Mouse (Mus musculus): ENCODE measurements at regions not wholly inside any gene's neighbourhood (a gene's known extent, or its start where the extent isn't known, plus 50 kb on each side); places are given as distances from the start of the nearest gene placed in this dataset.
"Not testable (repeated sequence)": the region's sequence is repeated elsewhere in the genome, so short reads cannot be mapped to it uniquely, and the experiment has no call there.

GRCm38 (mm10) chr7:58310096-58310495, 345.9 kb upstream of the Atp10a start:
- DNase-seq, result no peak

DNA sequence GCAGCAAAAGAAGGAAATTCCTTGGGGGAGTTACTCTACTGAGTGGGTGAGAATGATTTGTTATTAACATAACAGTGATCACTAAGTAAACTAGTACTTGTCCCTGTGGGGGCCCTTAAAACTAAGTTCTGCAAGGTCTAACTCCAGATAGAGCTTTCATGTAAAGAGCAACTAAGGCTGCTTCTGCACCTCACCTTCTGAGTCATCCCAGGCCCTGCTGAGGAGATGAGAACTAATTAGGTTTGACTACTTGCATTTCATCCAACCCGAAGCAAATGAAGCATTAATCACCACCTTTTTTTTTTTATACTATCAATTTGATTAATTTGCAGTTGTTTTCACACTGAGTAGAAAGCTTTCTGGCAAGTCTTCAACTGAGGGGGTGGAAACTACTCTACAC, 333.6 kb upstream of the Atp10a start:
- DNase-seq, result no peak

DNA sequence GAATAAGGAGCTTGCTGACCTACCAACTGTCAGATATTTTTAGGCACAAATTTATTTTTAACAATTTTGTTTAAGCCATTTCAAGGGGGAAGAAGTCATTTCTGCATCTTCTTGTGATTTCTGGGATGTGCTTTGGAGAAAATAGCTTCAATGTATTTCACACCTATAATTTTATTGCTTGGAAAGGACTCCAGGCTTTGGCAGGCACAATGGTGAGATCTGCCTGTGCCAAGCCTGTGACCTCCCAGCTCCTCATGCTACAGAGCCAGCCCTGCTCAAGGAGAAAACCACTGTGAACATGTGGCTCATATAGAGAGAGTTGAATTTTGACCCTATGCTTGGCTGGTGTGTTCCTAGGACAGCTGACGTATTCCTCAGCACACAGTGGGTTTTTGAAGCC, 288.6 kb upstream of the Atp10a start:
- DNase-seq, result no peak

GRCm38 (mm10) chr7:58383401-58383800, 272.6 kb upstream of the Atp10a start:
- DNase-seq, result no peak

DNA sequence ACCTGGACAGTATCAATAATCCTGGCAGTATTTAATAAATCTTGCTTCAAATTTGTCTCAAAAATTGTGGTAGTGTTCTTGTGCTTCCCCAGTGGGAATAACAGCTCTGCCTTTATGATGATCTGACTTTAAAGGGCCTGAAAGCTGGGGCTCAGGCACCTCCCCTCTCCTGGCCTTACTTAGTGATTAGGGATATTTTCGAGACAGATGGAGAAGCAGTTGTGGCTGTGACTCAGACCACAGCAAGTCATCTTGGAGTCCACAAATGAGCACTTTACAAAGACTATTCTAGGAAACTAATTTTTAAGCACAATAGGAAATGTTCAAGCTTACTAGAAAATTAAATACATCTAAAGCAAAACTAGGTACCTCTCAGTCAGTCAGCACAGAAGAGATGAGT, 267.6 kb upstream of the Atp10a start:
- no peak for DNase-seq

DNA sequence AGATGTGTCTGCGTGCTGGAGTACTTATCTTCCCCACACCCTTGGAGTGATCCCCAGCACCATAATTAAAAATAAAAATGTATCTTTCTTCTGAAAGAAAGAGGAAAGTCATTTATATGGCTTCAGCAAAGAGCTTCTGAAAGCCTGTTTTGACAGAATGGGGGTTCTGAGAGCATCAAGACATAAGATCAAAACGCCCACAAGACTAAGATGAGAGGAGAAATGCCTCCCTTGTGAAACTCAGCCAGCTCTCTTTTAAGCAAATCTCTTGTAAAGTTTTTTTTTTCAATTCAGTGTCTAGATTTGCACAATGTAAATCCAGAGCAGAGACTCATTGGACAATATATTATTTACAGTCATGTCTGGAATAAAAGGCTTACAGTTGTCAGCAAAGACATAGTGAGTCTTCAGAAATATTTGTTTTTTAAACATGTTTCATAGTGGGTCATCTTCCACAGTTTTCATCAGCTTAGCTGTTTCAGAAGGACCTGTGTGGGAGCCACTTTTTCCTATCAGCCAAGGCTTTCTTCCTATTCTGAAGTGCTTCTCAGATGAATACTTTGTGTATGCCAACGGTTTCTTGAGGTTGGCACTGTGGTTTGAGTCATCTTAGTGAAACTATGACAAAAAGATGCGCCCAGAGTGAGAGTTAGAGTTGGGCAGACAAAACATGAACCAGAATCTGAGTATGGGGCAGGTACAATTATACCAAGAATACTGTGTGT, 263.4 kb upstream of the Atp10a start:
- no peak for DNase-seq

- no peak for DNase-seq
Measured at GRCm38 (mm10) chr7:58397992-58398391, 258.0 kb upstream of the Atp10a start.

DNA sequence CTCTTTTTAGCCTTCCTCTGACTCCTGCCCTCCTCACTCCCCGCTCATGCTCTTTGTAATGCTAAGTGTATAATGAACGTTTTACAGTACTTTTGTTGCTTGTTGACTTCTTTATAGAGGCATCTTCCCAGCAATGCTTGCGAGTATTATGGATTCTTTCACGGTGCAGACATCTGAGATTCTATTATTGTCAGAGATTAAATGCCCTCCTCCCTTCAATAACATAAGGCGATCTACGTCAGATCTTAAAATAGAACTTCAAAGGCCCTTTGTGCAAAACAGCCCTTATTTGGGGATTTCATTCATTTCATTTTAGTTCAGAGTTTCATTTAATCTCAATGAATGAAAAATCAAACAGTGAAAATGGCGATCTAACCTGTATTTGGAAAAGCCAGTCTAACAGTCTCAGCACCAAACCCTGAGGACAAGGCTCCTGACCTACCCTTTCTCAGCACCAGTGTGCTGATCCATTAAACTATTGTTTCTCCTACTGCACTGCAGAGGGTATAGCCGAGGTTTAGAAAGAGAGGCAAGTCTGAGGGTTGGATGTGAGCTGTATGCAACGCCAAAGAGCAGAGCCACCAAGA, 257.3 kb upstream of the Atp10a start:
- peak; percentile 1 for DNase-seq

DNA sequence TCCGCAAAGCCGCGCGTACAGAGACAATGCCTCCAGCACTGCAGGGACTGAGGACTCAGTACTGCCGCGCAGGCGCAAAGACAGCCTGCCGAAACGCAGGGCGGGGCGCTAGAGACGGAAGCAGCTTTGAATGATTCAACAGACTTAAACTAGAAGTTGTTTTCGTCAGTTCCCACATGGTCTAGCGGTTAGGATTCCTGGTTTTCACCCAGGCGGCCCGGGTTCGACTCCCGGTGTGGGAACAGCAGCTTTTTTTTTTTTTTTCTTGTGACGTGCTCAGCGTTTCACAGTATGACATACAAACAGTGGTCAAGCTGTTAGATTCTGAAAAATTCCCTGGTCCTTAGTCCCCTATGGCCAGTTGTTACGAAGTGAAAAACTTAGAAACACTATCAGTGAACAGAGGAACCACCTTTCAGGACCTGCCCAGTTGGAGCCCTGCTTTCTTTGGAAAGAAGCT, 256.8 kb upstream of the Atp10a start:
- peak; percentile 95 for DNase-seq

- DNase-seq, result no peak
Measured at GRCm38 (mm10) chr7:58399651-58400050, 256.3 kb upstream of the Atp10a start.

DNA sequence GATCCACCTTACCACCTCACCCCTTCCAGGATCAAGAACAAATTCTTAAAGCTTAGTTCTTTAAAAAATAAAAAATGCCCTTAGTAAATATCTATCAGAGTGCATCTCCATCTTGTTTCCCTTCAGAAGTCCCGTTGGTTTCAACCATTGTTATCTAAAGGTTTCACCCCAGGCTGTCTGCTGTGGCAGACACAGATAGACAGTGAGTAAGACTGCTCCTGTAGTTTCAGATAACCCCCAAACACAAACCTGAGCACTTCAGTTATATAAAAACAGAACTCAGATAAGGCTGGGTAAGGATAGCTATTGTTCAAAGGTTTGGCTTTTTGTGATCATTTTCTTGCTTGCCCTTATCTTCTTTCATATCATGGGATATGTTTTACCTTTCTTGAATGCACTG, 255.4 kb upstream of the Atp10a start:
- DNase-seq, result no peak

GRCm38 (mm10) chr7:58436888-58437625, 218.9 kb upstream of the Atp10a start:
- DNase-seq, result no peak

DNA sequence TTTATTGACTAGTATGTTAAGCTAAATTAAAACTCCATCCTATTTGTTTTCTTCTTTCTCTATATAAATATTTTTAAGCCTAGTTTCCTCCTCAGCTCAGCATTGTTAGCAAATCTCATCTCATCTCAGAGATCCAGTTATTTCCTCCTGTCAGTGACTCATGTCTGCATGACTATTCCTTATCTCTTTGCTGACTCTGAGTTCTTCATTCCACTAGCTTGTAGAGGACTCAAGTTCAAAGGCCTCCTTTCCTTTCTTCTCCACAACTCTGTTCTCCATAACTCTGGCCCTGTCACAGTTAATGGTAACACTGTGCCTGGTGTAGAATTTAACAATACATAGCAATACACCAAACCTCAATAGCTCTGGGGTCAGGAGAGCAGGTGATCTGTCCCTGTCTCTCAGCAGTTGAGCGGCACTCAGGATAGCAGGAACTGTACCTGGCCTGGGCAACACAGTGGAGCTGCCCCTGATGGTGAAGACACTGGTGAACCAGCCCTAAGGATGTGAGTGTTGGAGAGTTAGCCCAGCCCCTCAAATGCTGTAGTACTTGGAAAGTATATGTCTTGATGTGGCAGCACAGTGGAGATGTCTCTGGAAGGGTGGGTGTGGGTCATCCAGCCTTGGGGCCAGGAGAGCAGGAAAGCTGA, 213.3 kb upstream of the Atp10a start:
- no peak for DNase-seq

DNA sequence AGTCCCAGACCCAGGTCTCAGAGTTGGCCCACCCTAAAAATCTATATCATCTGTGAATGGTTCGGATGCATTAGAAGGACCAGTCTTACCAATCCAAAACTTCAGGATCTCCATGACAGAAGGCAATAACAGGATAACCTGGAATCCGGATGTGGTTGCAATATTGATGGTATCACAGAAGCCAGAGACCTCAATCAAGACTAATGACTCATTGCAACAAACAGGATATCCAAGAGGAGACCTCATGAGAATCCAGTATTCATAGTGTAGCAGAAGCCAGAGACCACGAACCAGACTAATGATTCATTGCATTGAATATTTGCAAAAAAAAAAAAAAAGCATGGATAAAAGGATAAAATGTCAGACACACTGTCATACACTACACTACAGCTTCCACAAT, 212.7 kb upstream of the Atp10a start:
- DNase-seq, result no peak

DNA sequence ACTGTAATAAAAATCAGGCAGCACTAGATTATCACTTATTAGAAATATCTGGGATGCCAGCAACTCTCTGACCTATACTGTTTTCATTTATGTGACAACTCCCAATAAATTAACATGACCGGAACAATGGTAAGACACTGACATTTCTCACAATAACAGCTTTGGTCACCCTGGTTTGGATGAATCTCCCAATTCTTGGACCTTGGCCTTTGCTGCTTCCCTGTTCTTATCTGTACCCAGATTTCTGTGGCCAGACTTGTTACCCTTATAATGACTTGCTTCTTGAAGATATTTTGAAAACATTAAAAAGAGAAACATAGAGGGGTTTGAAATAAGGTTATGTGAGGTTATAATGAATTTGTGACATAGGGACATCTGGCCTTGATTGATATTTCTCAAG, 210.2 kb upstream of the Atp10a start:
- no peak for DNase-seq

GRCm38 (mm10) chr7:58446261-58446660, 209.7 kb upstream of the Atp10a start:
- DNase-seq, result no peak

DNA sequence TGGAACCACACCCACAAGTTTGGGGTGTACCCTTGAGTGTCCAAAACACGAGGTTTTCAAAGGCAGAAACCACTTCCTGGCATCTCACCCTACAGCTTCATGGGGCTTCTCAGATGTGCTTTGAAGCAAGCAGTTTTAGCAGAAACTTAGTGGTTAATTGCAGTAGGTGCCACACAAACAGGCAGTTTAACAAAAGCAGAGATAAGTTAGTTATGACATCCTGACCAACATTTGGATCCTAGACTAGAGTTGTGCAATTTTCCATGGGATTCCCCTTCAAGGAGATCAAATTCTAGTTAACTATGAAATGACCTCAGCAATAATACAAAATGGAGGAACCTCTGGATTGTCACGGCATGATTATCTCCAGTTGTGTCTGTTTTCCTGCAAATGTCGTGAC, 207.2 kb upstream of the Atp10a start:
- peak; percentile 8 for DNase-seq

- DNase-seq, result no peak
Measured at GRCm38 (mm10) chr7:58451981-58452380, 204.0 kb upstream of the Atp10a start.

GRCm38 (mm10) chr7:58458146-58458545, 197.8 kb upstream of the Atp10a start:
- DNase-seq, result not testable (repeated sequence)

DNA sequence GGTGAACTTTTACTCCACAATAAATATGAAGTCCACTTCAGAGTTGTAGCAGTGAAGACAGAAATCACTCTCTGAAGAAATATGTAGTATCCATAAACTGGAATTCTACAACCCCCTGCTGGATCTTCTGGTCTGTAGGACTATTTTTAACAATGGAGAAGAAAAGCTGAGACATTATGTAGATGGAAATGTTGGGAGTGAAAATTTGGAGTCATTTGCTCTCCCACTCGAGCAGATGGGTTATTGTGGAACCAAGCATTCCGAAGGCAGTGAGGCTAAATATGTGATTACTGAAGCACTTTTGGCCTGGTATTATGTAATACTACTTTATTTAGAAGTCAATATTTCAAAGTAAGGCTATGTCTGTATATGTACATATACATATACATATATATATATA, 195.0 kb upstream of the Atp10a start:
- no peak for DNase-seq

GRCm38 (mm10) chr7:58473150-58473549, 182.8 kb upstream of the Atp10a start:
- DNase-seq, result no peak

DNA sequence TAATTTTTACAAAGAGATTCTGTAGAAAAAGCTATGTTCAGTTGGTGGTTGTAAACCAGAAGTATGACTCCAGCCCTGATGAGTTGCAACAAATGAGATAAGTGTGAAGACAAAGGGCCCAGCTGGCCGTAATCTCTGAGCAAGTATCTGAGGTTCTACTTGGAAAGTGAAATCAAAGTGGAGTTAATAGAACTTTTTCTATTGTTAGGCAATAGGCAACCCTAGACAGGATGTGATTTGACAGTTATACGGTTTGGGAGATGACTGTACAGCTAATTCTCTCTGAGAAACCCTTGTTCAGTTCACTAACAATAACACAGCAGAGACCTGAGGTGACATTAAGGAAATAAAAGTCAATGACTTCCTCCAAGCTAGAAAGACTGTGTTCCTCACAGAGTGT, 180.8 kb upstream of the Atp10a start:
- no peak for DNase-seq

DNA sequence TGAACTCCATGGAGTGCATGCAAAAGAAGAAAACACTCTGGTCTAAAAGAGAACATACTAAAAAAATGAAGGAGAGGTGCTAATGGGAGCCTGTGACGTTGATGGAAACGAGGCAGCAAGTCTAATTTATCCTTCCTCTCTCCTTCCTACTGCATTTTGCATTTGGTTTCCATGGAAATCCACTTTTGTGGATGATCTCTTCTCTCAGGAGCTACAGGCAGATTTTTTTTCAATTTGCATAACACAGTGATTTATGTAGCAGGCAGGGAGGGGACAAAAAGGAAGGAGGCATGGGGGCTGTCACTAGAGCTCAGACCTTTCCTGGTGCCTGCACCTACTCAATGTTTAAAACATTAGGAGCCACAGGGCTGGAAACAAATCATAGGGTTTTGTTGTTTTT, 167.7 kb upstream of the Atp10a start:
- no peak for DNase-seq

All from lung, postnatal 36 days (tissue).